ENCODE assay signal across 8 mouse cellular contexts in the genomic region with DNA sequence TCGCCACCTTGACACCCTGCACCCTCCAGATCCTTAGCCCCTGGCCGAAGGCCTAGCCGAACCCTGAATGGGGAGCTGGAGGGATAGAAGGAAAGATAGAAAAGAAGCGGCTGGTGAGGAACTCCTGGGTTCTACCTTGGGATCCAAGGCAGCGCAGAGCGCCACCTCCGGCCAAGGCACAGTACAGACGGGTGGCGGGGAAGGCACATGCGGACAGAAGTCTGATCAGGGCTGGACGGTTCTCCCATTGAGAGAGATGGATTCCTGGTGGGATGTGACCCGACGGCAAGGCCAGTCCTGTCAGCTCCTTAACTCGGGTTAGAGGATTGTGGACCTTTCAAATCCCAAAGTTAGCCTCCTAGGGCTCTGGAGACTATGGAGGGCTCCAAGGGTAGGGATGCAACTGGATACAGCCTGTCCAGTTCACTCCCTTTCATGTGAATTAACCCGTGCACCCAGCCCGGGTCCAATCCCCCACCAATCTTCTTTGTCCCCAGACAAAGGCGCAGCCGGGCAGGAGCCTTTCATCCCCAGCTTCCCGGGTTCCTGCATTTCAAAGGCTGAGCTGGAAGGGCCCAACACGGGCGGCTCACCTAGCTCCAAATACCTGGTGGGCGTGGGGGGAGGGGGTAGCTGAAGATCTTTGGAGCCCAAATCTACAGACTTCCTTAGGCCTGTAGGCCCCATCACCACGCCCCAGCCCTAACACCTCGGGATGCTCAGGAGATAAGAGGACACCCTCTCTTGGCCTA.
DNase-seq lines count a peak whose midpoint lies in the region.

No protein-coding gene starts in this region.

- DNase-seq in ovary, postnatal 36 days (ENCODE audit: low spot score), result peak; percentile 45
- no peak for DNase-seq in ovary, adult 18-20 months (ENCODE audit: low spot score)
- peak; percentile 69 for DNase-seq in cerebellum, adult 9-10 months
- DNase-seq in frontal cortex, postnatal 14 days (ENCODE audit: low spot score in 2 of 2), result peak; percentile 38 to 49
- peak; percentile 70 for DNase-seq in kidney, postnatal 10 days
- DNase-seq in mesoderm, embryonic 11.5 days (ENCODE audit: low read depth, low spot score), result peak; percentile 27
- peak; percentile 28 for DNase-seq in telencephalon, adult 2 months (ENCODE audit: low read depth, low spot score)
- no peak for DNase-seq in thymus, adult 18-20 months

Comparison
In these comparisons a context has a peak if more than half of its experiments do, and no peak if none do; other contexts are left out.
1. DNase-seq: peak in ovary, postnatal 36 days (single experiment), cerebellum, adult 9-10 months (single experiment), frontal cortex, postnatal 14 days (2 of 2), kidney, postnatal 10 days (single experiment), mesoderm, embryonic 11.5 days (single experiment) and telencephalon, adult 2 months (single experiment); none in ovary, adult 18-20 months (single experiment) and thymus, adult 18-20 months (0 of 2).